Mouse (Mus musculus): ENCODE results near the gene Fmnl3. TPM values are rescaled to one million over a fixed set of nuclear protein-coding genes. Genes with fewer than 3 reads are reported as not detected.

The Fmnl3 gene
- polyA plus RNA-seq, 1 experiment from 2014 or later: 9.3 TPM

GRCm38 (mm10) chr15:99294813-99295374 lies 75.4 kb downstream of the Fmnl3 start, which contains the start of gene Prpf40b:
Gene Prpf40b (plus strand): TSS chr15:99295087.
- under 1% methylated on average over 60 of the region's 64 CpGs for WGBS
- Histone ChIP-seq H3K9me3 (no peaks in the 10 kb centered on the region), H3K4me3 (peak within 1 kb of the TSS; percentile 72), H3K4me2 (peak within 1 kb of the TSS; percentile 71), H3K27ac (replicated peaks) (peak within 1 kb of the TSS; percentile 93), H3K4me1 (replicated peaks) (peaks cover 28% of the 10 kb centered on the region), H3K36me3 (no peaks in the 10 kb centered on the region), H3K27me3 (no peaks in the 10 kb centered on the region), H3K9ac (peak within 1 kb of the TSS; percentile 85)
- ATAC-seq (ENCODE audit: low read depth): peak; percentile 95

- H3K9ac ChIP-seq: peak overlapping the region; percentile 85
- 28% methylated on average over 16 of the region's 16 CpGs for WGBS
- no peaks in the 10 kb centered on the region for H3K27me3 ChIP-seq
- H3K4me1 ChIP-seq (replicated peaks): peaks cover 28% of the 10 kb centered on the region
- no peaks in the 10 kb centered on the region for H3K9me3 ChIP-seq
- no peaks in the 10 kb centered on the region for H3K36me3 ChIP-seq
- peak overlapping the region; percentile 72 for H3K4me3 ChIP-seq
- peak; percentile 1; the same call in 1 of the 2 replicates for ATAC-seq (ENCODE audit: low read depth)
- H3K4me2 ChIP-seq: peak overlapping the region; percentile 71
- peak overlapping the region; percentile 93; the same call in 1 of the 2 replicates for H3K27ac ChIP-seq (replicated peaks)
Observed at GRCm38 (mm10) chr15:99294287-99294686, 76.0 kb downstream of the Fmnl3 start.

DNA sequence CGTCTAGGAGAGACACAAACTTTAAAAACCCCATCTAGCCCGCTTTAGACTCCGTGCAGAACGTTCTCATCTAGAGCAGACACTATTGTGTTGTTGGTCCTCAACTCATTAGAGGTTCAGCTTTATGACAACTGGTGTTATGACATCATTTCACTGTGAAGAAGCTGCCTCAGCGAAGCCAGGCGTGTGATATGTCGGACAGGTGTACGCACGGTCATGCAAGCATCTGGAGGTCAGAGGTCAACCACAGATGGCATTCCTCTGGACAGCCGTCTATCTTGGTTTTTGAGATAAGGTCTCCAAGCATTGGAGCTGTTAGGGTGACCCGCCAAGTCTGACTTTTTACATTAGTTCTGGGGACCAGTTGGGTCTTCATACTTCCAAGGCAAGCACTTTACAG lies 79.7 kb downstream of the Fmnl3 start:
- H3K27me3 ChIP-seq: no peaks in the 10 kb centered on the region
- H3K9me3 ChIP-seq: no peaks in the 10 kb centered on the region
- WGBS: 92% methylated on average over 11 of the region's 11 CpGs
- no peak for ATAC-seq (ENCODE audit: low read depth)
- H3K4me1 ChIP-seq (replicated peaks): peaks cover 8% of the 10 kb centered on the region
- H3K27ac ChIP-seq (replicated peaks): no peak overlapping the region
- H3K36me3 ChIP-seq: no peaks in the 10 kb centered on the region
- no peak overlapping the region for H3K9ac ChIP-seq
- H3K4me3 ChIP-seq: no peak overlapping the region
- H3K4me2 ChIP-seq: no peak overlapping the region

DNA sequence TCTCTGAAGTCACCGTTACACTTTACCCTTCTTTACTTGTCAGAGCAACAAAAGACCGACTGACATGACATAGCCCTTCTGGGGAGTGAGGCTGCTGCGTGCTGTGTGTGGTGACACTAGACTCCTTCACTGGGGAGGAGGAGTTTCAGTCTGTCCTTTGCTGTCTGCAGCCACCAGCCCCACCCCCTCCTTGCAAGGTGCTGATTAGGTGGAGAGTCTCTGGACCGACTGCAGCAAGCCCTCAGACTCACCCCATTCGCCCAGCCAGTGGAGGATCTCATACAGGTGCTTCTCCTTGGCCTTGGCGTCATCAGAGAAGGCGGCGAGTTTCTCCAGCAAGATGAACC lies 85.1 kb downstream of the Fmnl3 start:
- Histone ChIP-seq H3K9ac (no peak overlapping the region), H3K27ac (replicated peaks) (no peak overlapping the region)
- ATAC-seq (ENCODE audit: low read depth): no peak

DNA sequence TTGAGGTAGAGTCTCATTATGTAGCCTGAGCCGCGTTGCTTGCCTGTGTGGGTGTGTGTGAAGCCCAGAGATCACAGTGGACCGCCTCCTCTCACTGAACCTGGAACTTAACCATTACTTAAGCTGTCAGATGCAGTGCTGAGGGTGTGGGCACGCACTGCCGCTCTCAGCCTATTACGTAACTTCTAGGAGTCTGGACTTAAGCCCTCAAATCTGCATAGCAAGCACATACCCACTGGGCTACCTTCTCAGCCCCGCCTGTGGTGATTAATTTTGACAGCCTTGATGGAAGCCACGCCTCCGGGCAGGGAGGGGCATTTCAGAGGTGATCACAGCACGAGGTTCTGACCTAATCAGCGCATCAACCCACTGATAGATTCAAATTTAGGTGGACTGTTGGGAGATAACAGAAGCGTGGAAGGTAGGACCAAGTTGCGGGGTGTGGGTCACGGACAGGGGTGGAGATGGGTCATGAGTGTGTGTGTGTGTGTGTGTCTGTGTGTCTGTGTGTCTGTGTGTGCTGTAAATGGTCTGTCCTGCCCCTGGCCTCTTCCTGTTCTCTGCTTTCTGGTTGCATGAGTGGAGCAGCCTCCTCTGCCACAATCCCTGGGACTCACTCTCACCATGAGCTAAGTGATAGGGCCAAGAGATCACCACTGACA lies 85.6 kb downstream of the Fmnl3 start:
- Histone ChIP-seq H3K4me1 (replicated peaks) (no peaks in the 10 kb centered on the region), H3K9me3 (no peaks in the 10 kb centered on the region), H3K27me3 (no peaks in the 10 kb centered on the region), H3K4me3 (no peak overlapping the region), H3K9ac (no peak overlapping the region), H3K4me2 (no peak overlapping the region), H3K36me3 (no peaks in the 10 kb centered on the region), H3K27ac (replicated peaks) (no peak overlapping the region)
- ATAC-seq (ENCODE audit: low read depth): no peak
- WGBS: 52% methylated on average over 14 of the region's 14 CpGs

More for the DNA sequence above, 85.1 kb downstream of the Fmnl3 start:
- Histone ChIP-seq H3K4me3 (no peak overlapping the region), H3K27me3 (no peaks in the 10 kb centered on the region), H3K4me2 (no peak overlapping the region), H3K4me1 (replicated peaks) (no peaks in the 10 kb centered on the region), H3K36me3 (no peaks in the 10 kb centered on the region), H3K9me3 (no peaks in the 10 kb centered on the region)
- 59% methylated on average over 8 of the region's 8 CpGs for WGBS

- H3K9me3 ChIP-seq: no peaks in the 10 kb centered on the region
- no peaks in the 10 kb centered on the region for H3K36me3 ChIP-seq
- H3K27ac ChIP-seq (replicated peaks): no peak overlapping the region
- 73% methylated on average over 10 of the region's 10 CpGs for WGBS
- H3K4me3 ChIP-seq: no peak overlapping the region
- H3K9ac ChIP-seq: no peak overlapping the region
- no peaks in the 10 kb centered on the region for H3K27me3 ChIP-seq
- H3K4me2 ChIP-seq: no peak overlapping the region
- H3K4me1 ChIP-seq (replicated peaks): peaks cover 2% of the 10 kb centered on the region
- no peak for ATAC-seq (ENCODE audit: low read depth)
Observed at GRCm38 (mm10) chr15:99283456-99283855, 86.8 kb downstream of the Fmnl3 start.

DNA sequence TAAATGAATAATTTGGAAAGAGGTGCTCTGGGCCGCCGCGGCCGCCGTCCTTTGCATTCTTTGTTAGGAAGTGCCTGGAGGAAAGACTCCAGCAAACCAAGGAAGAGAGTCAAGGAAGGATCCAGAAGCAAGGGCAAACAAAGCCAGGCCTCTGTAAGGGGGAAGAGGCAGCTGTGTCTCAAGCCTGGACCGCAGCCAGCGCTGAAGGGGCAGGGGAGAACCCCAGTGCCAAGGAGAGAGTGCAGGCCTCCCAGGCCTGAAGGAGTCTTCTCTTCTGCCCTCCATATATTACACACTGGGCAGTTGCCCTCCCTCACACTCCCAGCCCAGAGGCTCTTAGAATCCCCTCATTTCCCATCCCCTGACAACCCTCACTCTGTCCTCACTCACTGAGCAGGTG lies 92.0 kb downstream of the Fmnl3 start:
- 89% methylated on average over 7 of the region's 7 CpGs for WGBS
- H3K27ac ChIP-seq (replicated peaks): no peak overlapping the region
- no peaks in the 10 kb centered on the region for H3K27me3 ChIP-seq
- no peak overlapping the region for H3K9ac ChIP-seq
- no peak for ATAC-seq (ENCODE audit: low read depth)
- peaks cover 10% of the 10 kb centered on the region for H3K4me1 ChIP-seq (replicated peaks)
- no peak overlapping the region for H3K4me3 ChIP-seq
- no peaks in the 10 kb centered on the region for H3K9me3 ChIP-seq
- H3K4me2 ChIP-seq: no peak overlapping the region
- H3K36me3 ChIP-seq: no peaks in the 10 kb centered on the region

- H3K9me3 ChIP-seq: no peaks in the 10 kb centered on the region
- 86% methylated on average over 8 of the region's 8 CpGs for WGBS
- H3K27me3 ChIP-seq: no peaks in the 10 kb centered on the region
- peaks cover 10% of the 10 kb centered on the region for H3K4me1 ChIP-seq (replicated peaks)
- ATAC-seq (ENCODE audit: low read depth): no peak
- no peaks in the 10 kb centered on the region for H3K36me3 ChIP-seq
- no peak overlapping the region for H3K27ac ChIP-seq (replicated peaks)
- no peak overlapping the region for H3K9ac ChIP-seq
- no peak overlapping the region for H3K4me3 ChIP-seq
- H3K4me2 ChIP-seq: no peak overlapping the region
Observed at GRCm38 (mm10) chr15:99276095-99276494, 94.2 kb downstream of the Fmnl3 start.

Other genes with a start within 250 kb of the Fmnl3 start
- gene Spats2, start 244.6 kb downstream of the Fmnl3 start, polyA plus RNA-seq (2015; fragmentation: Nextera tagmentation; extraction: Ambion mirVana): 44.4 and 48.9 TPM in 2 replicates
- 0.74 and 0.84 TPM in 2 replicates for gene Kcnh3, start 145.6 kb downstream of the Fmnl3 start, polyA plus RNA-seq (2015; fragmentation: Nextera tagmentation; extraction: Ambion mirVana)
- 168 and 181 TPM in 2 replicates for gene Mcrs1, start 118.5 kb downstream of the Fmnl3 start, polyA plus RNA-seq (2015; fragmentation: Nextera tagmentation; extraction: Ambion mirVana)
- gene Prpf40b, start 75.4 kb downstream of the Fmnl3 start, polyA plus RNA-seq (2015; fragmentation: Nextera tagmentation; extraction: Ambion mirVana): 90.1 and 101 TPM in 2 replicates
- gene Fam186b, start 74.6 kb downstream of the Fmnl3 start, polyA plus RNA-seq (2015; fragmentation: Nextera tagmentation; extraction: Ambion mirVana): 0.52 and 0.54 TPM in 2 replicates
- 254 and 261 TPM in 2 replicates for gene Tmbim6, start 22.4 kb upstream of the Fmnl3 start, polyA plus RNA-seq (2015; fragmentation: Nextera tagmentation; extraction: Ambion mirVana)
- gene Nckap5l, start 87.3 kb upstream of the Fmnl3 start, polyA plus RNA-seq (2015; fragmentation: Nextera tagmentation; extraction: Ambion mirVana): 14.5 and 18.3 TPM in 2 replicates
- gene Bcdin3d, start 104.2 kb upstream of the Fmnl3 start, polyA plus RNA-seq (2015; fragmentation: Nextera tagmentation; extraction: Ambion mirVana): 19.6 and 21.4 TPM in 2 replicates
- 22.2 and 23.8 TPM in 2 replicates for gene Faim2, start 157.7 kb upstream of the Fmnl3 start, polyA plus RNA-seq (2015; fragmentation: Nextera tagmentation; extraction: Ambion mirVana)
- not detected in 2 replicates for gene Aqp2, start 208.6 kb upstream of the Fmnl3 start, polyA plus RNA-seq (2015; fragmentation: Nextera tagmentation; extraction: Ambion mirVana)
- 1.9 and 2.3 TPM in 2 replicates for gene Aqp5, start 220.3 kb upstream of the Fmnl3 start, polyA plus RNA-seq (2015; fragmentation: Nextera tagmentation; extraction: Ambion mirVana)
- 3.5 and 3.6 TPM in 2 replicates for gene Aqp6, start 230.9 kb upstream of the Fmnl3 start, polyA plus RNA-seq (2015; fragmentation: Nextera tagmentation; extraction: Ambion mirVana)